Mouse (Mus musculus) heart, postnatal 25 days (tissue): Measurements from ENCODE around the gene Ngfr. TPM values are rescaled to one million over a fixed set of nuclear protein-coding genes. Genes with fewer than 3 reads are reported as not detected.

Source experiments
- DNase-seq: peaks from one replicate; pipeline ENCODE4 v3.0.0; 2022; ENCODE audit warnings: low spot score
- intact Hi-C: fragments of 180-260 bp; cut with DNase I; formaldehyde crosslinking; loops from one replicate; pipeline ENCODE4 v1.15.1; 2025
- total RNA-seq, 2 experiments: library from RNA; stranded (reverse); gene quantifications; 2 replicates each; pipeline ENCODE4 v1.2.3; 2021

Ngfr gene
- total RNA-seq, 2 experiments from 2014 or later, result 0.44 to 0.70 TPM

DNA sequence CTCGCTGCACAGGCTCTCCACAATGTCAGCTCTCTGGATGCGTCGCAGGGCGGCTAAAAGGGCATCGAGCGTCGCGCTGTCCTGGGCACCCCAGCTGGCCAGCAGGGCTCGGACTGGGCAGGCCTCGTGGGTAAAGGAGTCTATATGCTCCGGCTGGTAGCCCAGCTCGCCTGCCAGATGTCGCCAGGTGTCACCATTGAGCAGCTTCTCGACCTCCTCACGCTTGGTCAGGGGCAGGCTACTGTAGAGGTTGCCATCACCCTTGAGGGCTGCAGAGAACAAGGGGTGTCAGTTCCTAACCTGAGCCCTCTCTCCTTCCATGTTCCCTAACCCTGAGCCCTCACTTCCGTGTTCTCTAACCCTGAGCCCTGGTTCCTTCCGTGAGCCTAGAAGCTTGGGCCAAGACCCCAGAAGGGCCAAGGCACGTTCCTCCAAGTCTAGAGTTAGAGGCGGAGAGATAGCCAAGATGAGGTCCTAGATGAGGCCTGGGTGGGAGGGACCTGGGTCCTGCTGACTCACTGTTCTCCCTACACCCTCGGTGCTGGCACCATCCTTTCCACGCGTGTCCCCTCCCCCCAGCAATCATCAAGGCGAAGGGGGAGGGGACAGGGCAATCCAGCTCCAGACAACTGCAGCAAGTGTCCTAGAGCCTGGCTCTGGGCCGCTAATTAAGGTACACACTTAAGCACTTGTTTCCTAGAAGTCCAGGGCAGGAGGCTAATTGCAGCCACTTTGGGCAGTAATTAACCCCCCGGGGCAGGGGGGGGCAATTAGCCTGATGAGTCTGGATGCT, 16.5 kb downstream of the Ngfr start:
- DNase-seq, result no peak
- intact Hi-C loops, result no loop called here

- no peak for DNase-seq
- intact Hi-C loops, result no loop called here
These were observed 17.6 kb downstream of the Ngfr start for GRCm38 (mm10) chr11:95569908-95570307.

GRCm38 (mm10) chr11:95567936-95568715, 19.4 kb downstream of the Ngfr start:
- peak; percentile 29 for DNase-seq
- intact Hi-C loops, result no loop called here

DNA sequence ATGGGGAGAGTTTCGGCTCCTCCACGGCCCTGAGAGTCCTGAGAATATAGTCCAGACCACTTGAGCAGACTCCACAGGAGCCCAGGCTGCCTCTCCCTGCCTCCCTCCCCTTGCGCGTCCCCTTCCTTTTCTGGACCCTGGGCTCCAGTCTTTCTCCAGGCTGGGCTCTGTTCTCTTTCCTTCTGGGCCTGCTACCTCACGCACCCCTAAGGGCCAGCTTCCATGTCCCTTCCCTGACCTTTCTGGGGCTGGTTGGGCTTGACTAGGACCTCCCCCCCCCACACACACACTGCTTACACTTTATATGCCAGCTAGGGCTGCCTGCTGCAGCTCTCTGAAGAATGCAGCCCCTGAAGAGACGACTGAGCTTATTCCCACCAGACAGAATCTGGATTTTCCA, 20.2 kb downstream of the Ngfr start:
- DNase-seq, result no peak
- intact Hi-C loops, result no loop called here

- intact Hi-C loops, result no loop called here
- DNase-seq, result no peak
These were observed 22.2 kb downstream of the Ngfr start for GRCm38 (mm10) chr11:95565327-95565726.

DNA sequence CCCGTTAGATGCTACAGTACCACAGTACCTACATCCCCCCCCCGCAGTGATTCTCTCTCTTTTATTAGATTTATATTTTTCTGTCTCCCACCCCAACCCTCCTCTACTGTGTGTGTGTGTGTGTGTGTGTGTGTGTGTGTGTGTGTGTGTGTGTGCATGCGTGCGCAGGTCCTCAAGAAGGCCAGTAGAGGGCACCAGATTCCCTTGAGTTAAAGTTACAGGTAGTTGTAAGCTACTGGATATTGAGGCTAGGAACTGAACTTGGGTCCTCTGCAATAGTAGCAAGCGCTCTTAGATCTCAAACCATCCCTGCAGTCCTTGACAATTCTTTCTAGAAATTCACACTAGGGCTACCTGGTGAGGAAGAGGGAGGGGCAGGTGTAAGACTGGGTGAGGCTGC, 23.7 kb downstream of the Ngfr start:
- intact Hi-C loops, result no loop called here
- DNase-seq, result no peak

- DNase-seq, result no peak
- intact Hi-C loops, result no loop called here
These were observed 26.8 kb downstream of the Ngfr start for GRCm38 (mm10) chr11:95560773-95561172.

GRCm38 (mm10) chr11:95559761-95560160, 27.8 kb downstream of the Ngfr start:
- no peak for DNase-seq
- intact Hi-C loops, result no loop called here

DNA sequence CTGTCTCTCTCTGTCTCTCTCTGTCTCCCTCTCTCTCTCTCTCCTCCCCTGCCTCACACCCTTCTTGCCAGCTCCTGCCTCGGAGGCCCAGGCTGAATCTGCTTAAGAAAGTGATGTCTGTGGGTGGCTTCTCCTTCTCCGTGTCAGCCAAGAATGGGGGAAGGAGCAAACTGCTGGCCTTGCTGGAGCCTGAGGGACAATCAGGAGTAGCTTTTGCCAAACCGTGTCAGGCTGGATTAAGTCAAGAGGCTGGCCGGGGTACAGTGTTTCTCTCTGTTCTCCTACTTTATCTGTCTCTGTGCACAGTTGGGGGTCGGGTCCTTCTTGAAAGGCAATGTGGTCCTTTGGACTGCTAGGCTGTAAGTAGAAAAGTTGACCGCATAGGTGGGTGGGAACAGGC, 29.8 kb downstream of the Ngfr start:
- intact Hi-C loops, result no loop called here
- DNase-seq, result no peak

- DNase-seq, result no peak
- intact Hi-C loops, result no loop called here
These were observed 30.5 kb downstream of the Ngfr start for GRCm38 (mm10) chr11:95557032-95557431.

DNA sequence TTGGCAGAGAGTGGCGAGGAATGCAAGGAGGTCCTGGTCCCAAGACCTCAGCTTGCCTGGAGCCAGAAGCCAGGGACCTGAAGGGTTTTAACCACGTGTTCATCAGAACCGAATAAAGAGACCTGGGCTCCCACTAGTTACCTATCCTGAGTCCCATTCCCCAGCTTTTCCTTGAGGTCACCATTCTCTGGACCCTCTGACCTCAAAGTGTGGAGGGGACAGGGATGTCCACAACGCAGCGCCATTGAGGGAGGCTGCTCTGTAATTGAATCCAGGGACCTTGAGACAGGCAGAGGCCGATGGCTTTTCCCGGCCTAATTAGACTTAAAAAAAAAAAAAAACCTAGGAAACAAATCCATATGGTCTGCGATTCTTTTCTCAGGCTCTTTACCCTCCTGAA, 32.3 kb downstream of the Ngfr start:
- no peak for DNase-seq
- intact Hi-C loops, result no loop called here

DNA sequence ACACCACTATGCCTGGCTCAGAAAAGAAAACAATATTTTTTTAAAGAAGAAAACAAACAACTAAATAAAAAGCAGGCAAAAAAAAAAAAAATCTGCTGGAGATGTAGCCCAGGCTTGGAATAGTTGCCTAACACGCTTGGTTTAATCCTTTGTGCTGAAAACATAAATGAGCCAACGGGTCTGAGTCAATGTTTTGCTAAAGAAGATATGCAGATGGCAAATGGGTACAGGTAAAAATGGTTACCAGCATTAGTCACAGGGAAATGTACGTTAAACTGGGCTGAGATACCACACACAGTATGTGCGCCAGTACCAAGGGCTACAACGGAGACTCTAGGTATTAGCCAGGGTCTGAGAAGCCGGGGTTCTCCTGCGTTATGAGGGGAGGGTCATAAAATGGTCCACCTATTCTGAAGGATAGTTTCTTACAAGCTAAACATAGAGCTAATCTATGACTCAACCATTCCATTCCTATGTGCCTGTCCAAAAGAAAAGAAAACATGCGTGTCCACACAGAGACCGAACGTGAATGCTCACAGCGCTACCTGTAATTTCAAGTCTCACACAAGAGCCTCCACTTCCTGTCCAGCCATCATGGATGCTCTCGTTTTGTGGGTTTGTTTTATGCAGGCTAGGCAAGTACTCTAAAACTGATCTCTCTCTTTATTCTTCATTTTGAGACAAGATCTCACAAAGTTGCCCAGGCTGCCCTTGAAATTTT, 37.1 kb downstream of the Ngfr start:
- no peak for DNase-seq
- intact Hi-C loops, result no loop called here

DNA sequence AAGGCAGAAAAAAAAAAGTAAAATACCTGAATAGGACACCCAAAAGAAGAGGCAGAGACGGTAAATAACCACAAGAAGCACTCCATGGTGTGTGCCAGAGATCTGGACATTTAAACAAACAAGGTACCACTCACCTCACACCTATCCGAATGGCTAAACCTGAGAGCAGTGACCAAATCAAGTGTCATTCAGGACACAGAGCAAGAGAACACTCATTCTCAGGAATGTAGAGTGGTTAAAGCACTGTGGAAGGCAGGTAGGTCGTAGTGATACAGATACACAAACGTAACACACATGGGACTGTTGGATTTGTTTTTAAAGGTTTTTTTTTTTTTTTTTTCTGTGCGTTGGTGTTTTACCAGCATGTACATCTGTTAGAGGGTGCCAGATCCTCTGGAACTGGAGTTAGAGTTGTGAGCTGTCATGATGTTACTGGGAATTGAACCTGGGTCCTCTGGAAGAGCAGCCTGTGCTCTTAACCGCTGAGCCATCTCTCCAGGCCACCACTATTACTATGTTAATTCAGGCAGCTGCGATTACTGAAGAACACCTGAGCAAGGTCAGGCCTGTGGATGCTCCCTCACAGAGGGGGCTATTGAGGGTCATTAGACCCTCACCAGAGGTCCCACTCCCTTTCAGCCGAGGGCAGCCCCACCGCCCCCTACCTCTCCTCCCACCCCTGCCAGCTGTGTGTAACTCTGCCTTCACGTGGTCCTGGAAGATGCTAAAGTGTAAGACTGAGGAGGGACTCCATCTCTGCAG, 41.3 kb downstream of the Ngfr start:
- intact Hi-C loops, result no loop called here
- no peak for DNase-seq

DNA sequence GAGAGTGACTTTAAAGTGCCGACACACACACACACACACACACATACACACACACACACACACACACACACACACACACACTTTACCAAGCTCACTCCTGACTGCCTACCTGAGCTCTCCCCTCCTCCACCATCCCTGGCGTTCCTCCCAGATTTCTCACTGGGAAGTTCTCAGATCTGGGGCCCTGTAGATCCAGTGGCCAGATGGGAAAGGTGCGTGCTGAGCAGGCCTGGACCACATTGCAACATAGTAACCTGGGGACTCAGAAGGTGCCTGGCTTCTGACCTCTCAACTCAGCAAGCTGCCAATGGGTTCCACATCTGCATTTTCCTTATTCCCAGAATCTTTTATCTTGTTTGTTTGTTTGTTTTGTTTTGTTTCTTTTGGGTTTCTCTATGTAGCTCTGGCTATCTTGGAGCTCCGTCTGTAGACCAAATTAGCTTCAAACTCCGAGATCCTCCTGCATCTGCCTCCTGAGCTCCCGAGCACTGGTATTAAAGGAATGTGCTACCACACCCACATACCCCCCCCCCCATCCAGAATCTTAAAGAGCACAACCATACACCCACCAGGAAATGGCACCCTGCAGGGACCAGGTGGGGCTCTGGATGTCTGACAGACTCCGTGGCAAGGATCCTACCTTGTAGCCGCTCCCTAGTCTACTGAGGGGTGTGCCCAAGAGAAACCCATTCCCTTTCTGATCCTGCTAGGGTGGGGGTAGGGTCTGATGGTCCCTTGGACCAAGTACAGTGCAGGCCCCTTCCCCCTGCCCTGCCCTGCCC, 42.8 kb downstream of the Ngfr start:
- intact Hi-C loops, result no loop called here
- DNase-seq, result no peak

DNA sequence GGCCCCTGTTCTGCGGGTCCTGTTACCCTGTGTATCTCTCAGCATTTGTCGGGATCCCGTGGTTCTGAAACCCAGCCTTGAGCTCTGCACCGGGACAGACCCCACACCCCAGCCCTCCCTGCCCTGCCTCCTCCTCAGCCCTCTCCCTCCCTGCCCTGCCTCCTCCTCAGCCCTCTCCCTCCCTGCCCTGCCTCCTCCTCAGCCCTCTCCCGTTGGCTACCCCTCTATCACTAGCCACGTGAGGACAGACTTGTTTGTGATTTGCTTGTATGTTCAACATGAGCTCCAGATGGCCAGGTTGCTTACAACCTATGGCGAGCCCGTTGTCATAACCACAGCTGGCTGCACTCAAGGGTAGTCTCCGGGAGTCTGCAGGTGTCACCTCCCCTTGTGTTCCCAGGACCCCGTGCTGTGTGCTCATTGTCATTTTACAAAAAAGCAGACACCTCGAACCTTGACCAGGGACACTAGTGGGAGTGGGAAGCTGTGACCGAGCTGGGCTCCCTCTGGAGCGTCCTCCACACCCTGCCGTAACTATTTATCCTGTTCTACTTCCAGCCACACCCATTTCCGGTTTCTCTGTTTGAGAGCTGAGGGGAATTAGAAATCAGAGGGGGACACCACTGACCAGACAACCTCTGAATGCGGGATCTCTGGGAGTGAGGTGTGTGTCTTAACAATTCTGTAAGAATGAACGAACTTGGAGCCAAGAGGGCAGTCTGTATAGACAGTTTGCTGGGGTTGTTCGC, 46.7 kb downstream of the Ngfr start:
- intact Hi-C loops, result no loop called here
- DNase-seq, result no peak

- intact Hi-C loops, result no loop called here
- DNase-seq, result no peak
These were observed 49.0 kb downstream of the Ngfr start for GRCm38 (mm10) chr11:95538378-95539104.

- intact Hi-C loops, result loop anchor here (1.0 to 5.0 kb wide), 3 partner anchors 53 to 219 kb away; no protein-coding TSS in a partner anchor
- DNase-seq, result peak; percentile 68
These were observed 53.9 kb downstream of the Ngfr start for GRCm38 (mm10) chr11:95533484-95534160.
